In the genomic region with DNA sequence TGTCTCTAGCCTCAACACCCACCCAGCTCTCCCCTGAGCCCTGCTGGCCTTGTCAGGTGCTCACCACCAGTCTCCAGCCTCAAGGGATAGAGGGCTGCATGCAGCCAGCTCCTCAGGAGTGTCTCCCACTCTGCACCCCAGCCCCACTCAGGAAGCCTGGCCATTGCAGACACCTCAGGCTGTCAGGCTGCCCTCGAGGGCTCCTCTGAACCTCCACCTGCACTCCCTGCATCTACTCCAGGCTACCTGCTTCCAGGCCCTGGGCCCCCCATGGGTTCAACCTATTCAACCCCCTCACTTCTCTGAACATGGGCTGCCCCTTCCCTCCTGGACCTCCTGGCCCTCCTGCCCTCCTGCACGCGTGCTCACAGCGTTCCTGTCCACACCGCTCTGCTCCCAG, we compare ENCODE assay signal across 18 mouse cellular contexts. TPM values are rescaled to one million over a fixed set of nuclear protein-coding genes. Genes with fewer than 3 reads are reported as not detected.
"Had no signal": no experiment of that assay in that cellular context is flagged by ENCODE, and none has a peak within 500 bp of the region (broad histone marks: within the 10 kb centered on the region; RNA-seq: fewer than 3 reads in every experiment).

No protein-coding gene starts in this region.

- H3K27ac ChIP-seq: limb, embryonic 13.5 days; liver, embryonic 15.5 days; midbrain, embryonic 10.5 days had no signal

- H3K27me3 ChIP-seq: limb, embryonic 13.5 days; liver, embryonic 15.5 days had no signal

- DNase-seq: kidney, adult 11 months; kidney, adult 9 months; kidney, postnatal 14 days; left cerebral cortex, postnatal 4 days; lung, embryonic 14.5 days; lung, postnatal 10 days; right cerebral cortex, adult 18-20 months; right cerebral cortex, postnatal 25 days; thymus, adult 18-20 months; thymus, postnatal 14 days had no signal

- H3K9me3 ChIP-seq: limb, embryonic 13.5 days; liver, embryonic 15.5 days; midbrain, embryonic 10.5 days had no signal

- H3K9ac ChIP-seq: limb, embryonic 13.5 days; liver, embryonic 15.5 days; lung, embryonic 14.5 days had no signal

- H3K4me3 ChIP-seq: limb, embryonic 13.5 days; liver, embryonic 15.5 days; midbrain, embryonic 10.5 days; myocyte had no signal

- H3K4me2 ChIP-seq: limb, embryonic 13.5 days; liver, embryonic 15.5 days; lung, embryonic 14.5 days had no signal

RNA-seq across cellular contexts. Expression of gene Aspdh, which starts 26.2 kb away (rescaled TPM):
- total RNA-seq: megakaryocyte, adult 5-6 weeks had no signal
- polyA plus RNA-seq: intestine, embryonic 14.5 days; myocyte had no signal

RNA-seq across cellular contexts. Expression of gene Mybpc2, which starts 33.1 kb away (rescaled TPM):
- total RNA-seq: megakaryocyte, adult 5-6 weeks had no signal
- polyA plus RNA-seq: liver, adult 2 months; neural tube, embryonic 11.5 days had no signal
